Mouse (Mus musculus): ENCODE measurements around the gene Casq1.
"Not testable (repeated sequence)": the region's sequence is repeated elsewhere in the genome, so short reads cannot be mapped to it uniquely, and the experiment has no call there.

The Casq1 gene

DNA sequence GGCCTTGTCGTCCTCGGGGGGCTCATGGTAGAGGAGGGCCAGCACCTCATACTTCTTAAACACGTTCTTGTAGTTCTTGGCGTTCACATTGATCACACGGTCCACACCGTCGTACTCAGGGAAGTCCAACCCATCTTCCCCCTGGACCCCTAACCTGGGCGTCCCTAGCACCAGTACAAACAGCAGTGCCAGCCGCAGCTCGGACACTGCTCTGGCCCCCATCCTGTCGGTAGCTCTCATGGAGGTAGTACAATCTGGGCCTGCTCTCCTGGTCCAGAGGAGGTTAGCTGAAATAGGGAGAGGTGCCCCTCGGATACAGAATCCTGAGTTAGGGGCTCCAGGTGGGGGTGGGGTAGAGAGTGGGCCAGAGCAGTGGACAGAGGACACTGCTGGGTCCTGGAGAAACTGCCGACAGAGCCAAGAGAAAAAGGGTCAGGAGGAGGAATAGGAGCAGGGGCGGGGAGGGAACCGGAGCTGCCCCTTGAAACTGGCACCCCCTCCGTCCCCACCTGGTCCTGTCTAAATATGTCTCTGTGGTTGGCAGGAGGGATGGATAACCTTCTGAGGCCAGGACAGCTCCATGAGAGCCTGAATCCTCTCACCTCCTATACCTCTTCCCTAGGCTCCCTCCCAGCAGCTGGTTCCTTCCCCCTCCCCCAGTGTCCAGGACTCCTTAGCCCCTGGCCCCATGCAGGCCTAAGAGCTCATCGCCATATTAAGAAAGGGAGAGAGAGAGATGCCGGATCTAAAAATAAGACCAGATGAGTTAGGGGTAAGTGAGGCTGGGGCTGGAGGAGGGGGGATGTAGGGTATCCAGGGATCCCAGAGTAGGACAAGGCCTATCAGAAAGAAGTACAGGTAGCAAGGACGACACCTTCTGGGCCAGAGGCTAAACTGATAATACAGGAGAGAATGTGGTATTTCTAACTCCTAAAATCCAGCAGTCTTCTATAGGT, at the start of gene Casq1:
Gene Casq1, minus strand, starts transcription at position 418 of the 956 bp plus-strand sequence.
- no peak for DNase-seq (ENCODE audit: low spot score)

DNA sequence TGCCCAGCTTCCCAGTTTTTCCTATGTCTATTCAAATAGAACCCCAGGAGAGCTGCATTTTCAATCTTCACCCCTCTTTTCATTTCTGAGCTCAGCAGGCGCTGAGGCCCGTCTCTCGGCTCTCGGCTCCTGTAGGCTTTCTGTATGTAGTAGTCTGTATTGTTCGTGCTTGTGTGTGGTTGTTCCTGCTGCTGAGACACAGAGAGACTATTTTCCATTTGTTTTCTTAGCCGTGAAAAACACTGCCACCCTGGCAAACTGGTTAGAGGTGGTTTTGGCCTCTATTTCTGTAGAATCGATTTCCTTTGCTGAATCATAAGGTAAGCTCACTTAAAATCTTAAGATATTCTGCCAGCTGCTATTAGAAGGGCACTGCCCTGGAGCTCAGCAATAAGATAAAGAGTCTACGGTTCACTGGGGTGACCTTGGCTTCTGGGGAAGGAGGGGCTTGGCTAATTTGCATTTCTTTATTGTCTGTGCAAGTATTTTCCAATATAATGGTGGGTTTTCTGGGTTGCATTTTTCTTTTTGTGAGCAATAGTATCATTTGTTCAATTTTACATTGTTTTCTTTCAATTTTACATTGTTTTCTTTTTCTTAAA, 41.9 kb upstream of the Casq1 start, which contains the start of gene Igsf8:
Gene Igsf8, plus strand, starts transcription at position 165 of the 602 bp plus-strand sequence.
- DNase-seq (ENCODE audit: low spot score), result no peak

DNA sequence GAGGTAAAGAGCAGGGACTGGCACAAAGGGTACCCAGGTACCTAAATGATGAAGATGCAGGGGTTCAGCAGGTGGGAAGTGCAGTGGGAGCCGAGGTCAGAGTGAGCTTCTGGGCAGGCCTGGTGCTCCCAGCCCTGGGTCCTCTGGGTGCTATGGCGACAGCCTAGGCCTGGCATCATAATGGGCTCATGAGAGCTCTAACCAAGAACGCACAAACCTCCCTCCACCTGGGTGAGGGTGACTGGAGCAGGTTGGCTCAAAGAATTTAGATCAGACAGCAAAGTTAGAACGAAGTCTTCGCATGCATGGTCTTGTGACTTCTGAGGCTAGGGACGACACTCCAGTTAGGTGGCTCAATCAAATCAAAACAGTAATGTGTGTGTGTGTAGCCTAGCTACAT, 38.6 kb upstream of the Casq1 start, which contains the start of gene Atp1a4:
Gene Atp1a4, minus strand, starts transcription at position 101 of the 400 bp plus-strand sequence.
- DNase-seq (ENCODE audit: low spot score), result no peak

GRCm38 (mm10) chr1:172247679-172248078, 28.0 kb upstream of the Casq1 start:
- DNase-seq (ENCODE audit: low spot score), result peak; percentile 10

DNA sequence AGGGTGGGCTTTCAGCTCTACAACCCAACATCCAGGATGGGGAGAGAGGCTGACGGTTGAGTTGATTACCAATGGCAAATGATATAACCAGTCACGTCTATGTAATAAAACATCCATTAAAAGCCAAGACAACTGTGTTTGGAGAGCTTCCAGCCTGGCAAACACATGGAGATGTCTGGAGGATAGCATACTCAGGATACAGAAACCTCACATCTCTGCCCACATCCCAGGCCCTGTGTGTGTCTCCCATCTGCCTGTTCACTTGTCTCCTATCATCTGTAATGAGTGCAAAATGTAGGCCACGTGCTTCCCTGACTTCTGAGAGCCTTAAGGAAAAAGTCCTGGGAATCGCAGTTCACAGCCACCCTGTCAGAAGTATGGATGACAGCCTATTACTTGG, 27.5 kb upstream of the Casq1 start:
- no peak for DNase-seq (ENCODE audit: low spot score)

DNA sequence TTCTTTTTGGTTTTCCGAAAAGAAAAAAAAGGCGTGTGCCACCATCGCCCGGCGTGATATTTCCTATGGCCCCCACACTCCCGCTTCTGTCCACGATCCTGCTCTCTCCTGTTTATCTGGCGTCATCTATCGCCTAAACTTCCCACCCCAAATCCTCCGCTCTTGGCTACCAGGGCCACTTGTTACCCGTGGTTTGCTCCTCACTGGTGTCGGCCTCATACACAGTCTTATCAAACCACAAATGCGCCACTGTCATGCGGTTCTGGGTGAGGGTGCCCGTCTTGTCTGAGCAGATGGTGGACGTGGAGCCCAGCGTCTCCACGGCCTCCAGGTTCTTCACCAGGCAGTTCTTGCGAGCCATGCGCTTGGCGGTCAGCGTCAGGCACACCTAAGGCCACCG, 25.0 kb upstream of the Casq1 start:
- DNase-seq (ENCODE audit: low spot score), result not testable (repeated sequence)

GRCm38 (mm10) chr1:172243547-172244205, 24.0 kb upstream of the Casq1 start:
- DNase-seq (ENCODE audit: low spot score), result peak; percentile 34

GRCm38 (mm10) chr1:172242401-172242800, 22.7 kb upstream of the Casq1 start:
- no peak for DNase-seq (ENCODE audit: low spot score)

- DNase-seq (ENCODE audit: low spot score), result no peak
Measured at GRCm38 (mm10) chr1:172240945-172241708, 21.5 kb upstream of the Casq1 start.

- DNase-seq (ENCODE audit: low spot score), result no peak
Measured at GRCm38 (mm10) chr1:172229215-172229614, 9.5 kb upstream of the Casq1 start.

- DNase-seq (ENCODE audit: low spot score), result no peak
Measured at GRCm38 (mm10) chr1:172228209-172228608, 8.5 kb upstream of the Casq1 start.

- DNase-seq (ENCODE audit: low spot score), result no peak
Measured at GRCm38 (mm10) chr1:172221297-172222063, 1.8 kb upstream of the Casq1 start.

- DNase-seq (ENCODE audit: low spot score), result peak; percentile 60
Measured at GRCm38 (mm10) chr1:172220414-172220813, 746 bp upstream of the Casq1 start.

DNA sequence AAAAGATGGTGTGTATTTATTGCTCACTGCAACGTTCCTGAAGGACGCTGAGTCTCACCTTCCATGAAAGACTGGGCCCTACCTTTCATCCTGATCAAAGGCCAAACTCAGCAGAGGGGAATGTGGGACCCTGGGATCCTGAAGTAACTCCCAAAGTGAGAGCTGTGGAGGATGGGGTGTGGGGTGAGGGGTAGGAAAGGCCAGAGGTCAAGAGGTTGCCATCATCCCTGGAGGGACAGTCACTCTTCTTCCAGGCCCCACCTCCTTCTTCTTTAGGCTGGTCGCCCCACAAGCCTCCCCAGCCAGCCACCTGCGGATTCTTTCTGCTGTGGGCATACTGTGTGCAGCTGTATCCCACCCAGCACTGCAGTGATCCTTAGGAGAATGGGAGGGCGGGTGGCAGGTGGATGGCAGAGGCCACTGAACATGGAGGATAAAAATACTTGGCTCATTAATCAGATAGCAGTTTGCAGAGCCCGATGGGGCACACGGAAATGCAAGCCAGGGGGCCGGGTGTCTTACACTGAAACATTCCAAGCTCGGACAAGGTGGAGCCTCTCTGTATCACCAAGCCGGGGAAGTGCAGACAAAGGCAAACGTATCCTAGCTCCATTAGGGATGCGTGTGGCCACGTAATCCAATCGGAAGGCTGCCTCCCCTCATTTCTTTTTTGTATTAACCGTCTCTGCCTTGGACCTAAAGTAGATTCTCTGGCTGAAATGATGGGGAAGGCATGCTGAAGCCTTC, 1.3 kb downstream of the Casq1 start:
- no peak for DNase-seq (ENCODE audit: low spot score)

GRCm38 (mm10) chr1:172217148-172217547, 2.5 kb downstream of the Casq1 start:
- DNase-seq (ENCODE audit: low spot score), result peak; percentile 91

- no peak for DNase-seq (ENCODE audit: low spot score)
Measured at GRCm38 (mm10) chr1:172214748-172215147, 4.9 kb downstream of the Casq1 start.

- DNase-seq (ENCODE audit: low spot score), result no peak
Measured at GRCm38 (mm10) chr1:172213771-172214170, 5.9 kb downstream of the Casq1 start.

DNA sequence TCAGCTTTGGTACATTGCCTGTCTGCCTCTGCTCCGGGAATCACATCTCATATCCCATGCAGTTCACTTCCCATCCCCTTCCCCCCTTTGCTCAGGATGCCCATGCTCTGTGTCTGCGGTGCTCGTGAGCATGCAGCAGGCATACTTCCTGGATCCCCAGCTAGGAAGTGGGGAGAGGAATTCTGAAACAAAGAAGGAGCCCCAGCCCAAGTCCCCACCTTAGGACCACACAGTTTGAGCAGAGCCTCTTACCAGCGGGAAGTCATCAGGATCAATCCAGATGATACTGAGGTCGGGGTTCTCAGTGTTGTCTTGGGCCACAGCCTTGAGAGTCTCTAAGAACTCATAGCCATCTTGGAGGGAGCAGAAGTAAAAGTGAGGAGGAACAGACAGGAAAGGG, 6.9 kb downstream of the Casq1 start:
- no peak for DNase-seq (ENCODE audit: low spot score)

DNA sequence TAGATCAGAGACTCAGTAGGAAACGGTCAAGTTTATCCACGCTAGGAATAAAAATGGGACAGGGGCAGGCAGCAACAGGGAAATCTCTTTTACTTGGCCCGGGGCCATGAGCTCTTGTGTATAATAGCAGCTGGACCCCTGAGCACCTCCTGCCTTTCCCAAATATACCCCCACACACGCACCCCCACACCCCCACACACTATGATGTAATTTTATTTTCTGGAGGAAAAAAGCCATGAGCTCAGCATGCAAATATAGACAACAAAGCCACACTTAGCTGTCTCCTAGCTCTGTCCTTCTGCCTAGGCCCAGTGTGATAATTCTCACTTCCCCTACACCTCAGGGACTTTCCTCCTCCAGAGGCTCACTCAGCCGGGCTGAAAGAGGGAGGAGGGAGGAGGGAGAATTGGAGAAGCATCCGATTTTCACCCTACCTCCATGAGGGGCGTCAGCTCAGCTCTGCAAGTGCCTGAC, 12.5 kb downstream of the Casq1 start:
- DNase-seq (ENCODE audit: low spot score), result no peak

Data from urinary bladder, postnatal 14 days (tissue).